Mouse (Mus musculus): ENCODE results near the gene Lrrc20. TPM values are rescaled to one million over a fixed set of nuclear protein-coding genes. Genes with fewer than 3 reads are reported as not detected.
A peak's percentile ranks its signal among the peaks of the same experiment; 100 is the strongest.

Gene Lrrc20
- 13.5 and 19.6 TPM in 2 replicates for total RNA-seq (2014; rRNA removed)
- polyA plus RNA-seq (2015; fragmentation: Nextera tagmentation; extraction: Ambion mirVana) = 9.7 and 10.2 TPM in 2 replicates

DNA sequence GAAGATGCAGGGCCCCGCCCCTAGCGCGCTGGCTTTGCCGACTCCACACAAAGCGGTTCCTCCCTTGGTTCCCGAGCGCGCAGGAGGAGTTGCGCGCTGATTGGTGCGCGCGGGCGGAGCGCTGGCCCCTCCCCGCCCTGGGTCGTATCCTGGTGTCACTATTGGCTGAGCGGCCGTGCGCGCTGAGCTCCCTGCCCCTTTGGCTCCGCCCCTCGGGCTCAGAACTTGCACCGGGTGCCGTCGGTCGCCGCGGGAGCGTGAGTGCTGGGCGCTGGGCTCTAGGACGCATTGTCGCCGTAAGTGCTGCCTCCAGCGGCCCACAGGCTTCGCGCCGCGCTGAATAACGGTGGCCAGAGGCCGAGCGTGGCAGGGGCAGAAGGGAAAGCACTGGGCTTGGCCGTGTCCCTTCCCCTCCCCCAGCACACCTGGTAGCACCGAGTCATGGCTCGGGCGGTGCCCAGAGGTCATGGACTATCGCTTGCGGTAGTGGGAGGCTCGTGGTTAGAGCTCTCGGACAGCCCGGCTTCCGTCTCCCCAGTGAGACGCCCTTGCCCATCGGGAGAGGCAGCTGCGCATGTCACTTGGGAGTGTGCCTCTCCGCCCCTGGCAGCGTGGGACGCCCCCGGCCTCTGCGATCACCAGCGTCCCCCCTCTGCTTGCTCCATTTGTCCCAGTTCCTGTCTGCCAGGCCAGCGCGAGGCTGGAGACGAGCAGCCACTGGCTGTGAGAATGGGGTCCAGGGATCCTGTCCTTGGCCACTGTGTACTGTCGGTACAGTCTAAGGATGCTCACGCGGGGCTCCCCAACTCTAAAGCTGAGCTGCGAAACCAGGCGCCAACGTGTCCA, at the start of gene Lrrc20:
Lrrc20 (plus strand) TSS at position 208 of the 846 bp plus-strand sequence.
- DNase-seq (ENCODE audit: low spot score) (peak; percentile 95), ATAC-seq (peak; percentile 98)
- H3K36me3 ChIP-seq (ENCODE audit: insufficient read depth, low read length) = no peaks in the 10 kb centered on the region
- peak within 1 kb of the TSS; percentile 99 for H3K4me2 ChIP-seq (ENCODE audit: low read depth, low read length)
- peak; percentile 43 for TF ChIP-seq CTCF (IDR thresholded peaks at IDR 0.05; ENCODE audit: low read depth)
- no peaks in the 10 kb centered on the region for H3K27me3 ChIP-seq (ENCODE audit: insufficient read depth, low read length)
- under 1% methylated on average over 69 of the region's 70 CpGs for WGBS
- no peaks in the 10 kb centered on the region; the same call in 1 of the 2 replicates for H3K4me1 ChIP-seq (ENCODE audit: insufficient read depth, low read length)
- peak within 1 kb of the TSS; percentile 82 for H3K4me3 ChIP-seq (ENCODE audit: low read length)
- H3K9me3 ChIP-seq (ENCODE audit: low read length) = no peaks in the 10 kb centered on the region
- peak within 1 kb of the TSS; percentile 66; the same call in 1 of the 2 replicates for H3K27ac ChIP-seq
- peak within 1 kb of the TSS; percentile 61 for H3K9ac ChIP-seq (replicated peaks; ENCODE audit: low read length)

GRCm38 (mm10) chr10:61426251-61426757, 49.3 kb upstream of the Lrrc20 start:
- Histone ChIP-seq H3K27me3 (ENCODE audit: insufficient read depth, low read length) (no peaks in the 10 kb centered on the region), H3K4me3 (ENCODE audit: low read length) (no peak overlapping the region), H3K27ac (no peak overlapping the region), H3K4me2 (ENCODE audit: low read depth, low read length) (no peak overlapping the region), H3K36me3 (ENCODE audit: insufficient read depth, low read length) (peaks cover 19% of the 10 kb centered on the region; the same call in 1 of the 2 replicates), H3K4me1 (ENCODE audit: insufficient read depth, low read length) (peaks cover 5% of the 10 kb centered on the region; the same call in 1 of the 2 replicates), H3K9me3 (ENCODE audit: low read length) (no peaks in the 10 kb centered on the region), H3K9ac (replicated peaks; ENCODE audit: low read length) (no peak overlapping the region)
- no peak for TF ChIP-seq CTCF (IDR thresholded peaks at IDR 0.05; ENCODE audit: low read depth)
- ATAC-seq (no peak), DNase-seq (ENCODE audit: low spot score) (no peak)
- 61% methylated on average over 2 of the region's 2 CpGs for WGBS

DNA sequence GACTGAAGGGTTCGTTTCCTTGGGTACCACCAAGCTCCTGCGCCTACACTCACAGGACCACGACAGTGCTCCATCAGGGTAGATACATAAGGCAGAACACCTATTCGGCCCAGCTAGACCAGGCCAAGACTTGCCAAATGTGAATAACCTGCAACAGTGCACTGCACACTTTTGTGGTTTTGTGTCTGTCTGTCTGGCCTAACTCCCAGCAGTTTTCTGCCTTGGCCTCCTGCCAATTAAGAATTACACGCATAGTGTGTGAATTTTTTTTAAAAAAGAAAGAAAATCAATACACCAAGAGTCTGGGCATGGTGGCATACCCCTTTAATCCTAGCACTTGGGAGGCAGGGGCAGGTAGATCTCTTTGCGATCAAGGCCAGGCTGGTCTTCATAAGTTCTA, 47.6 kb upstream of the Lrrc20 start:
- no peaks in the 10 kb centered on the region for H3K9me3 ChIP-seq (ENCODE audit: low read length)
- no peak for TF ChIP-seq CTCF (IDR thresholded peaks at IDR 0.05; ENCODE audit: low read depth)
- ATAC-seq (no peak), DNase-seq (ENCODE audit: low spot score) (no peak)
- H3K27me3 ChIP-seq (ENCODE audit: insufficient read depth, low read length) = no peaks in the 10 kb centered on the region
- H3K4me1 ChIP-seq (ENCODE audit: insufficient read depth, low read length) = peaks cover 5% of the 10 kb centered on the region; the same call in 1 of the 2 replicates
- WGBS = 78% methylated on average over 6 of the region's 6 CpGs
- no peak overlapping the region for H3K4me2 ChIP-seq (ENCODE audit: low read depth, low read length)
- peaks cover 26% of the 10 kb centered on the region; the same call in 1 of the 2 replicates for H3K36me3 ChIP-seq (ENCODE audit: insufficient read depth, low read length)
- H3K4me3 ChIP-seq (ENCODE audit: low read length) = no peak overlapping the region
- H3K27ac ChIP-seq = no peak overlapping the region; the same call in 1 of the 2 replicates
- no peak overlapping the region for H3K9ac ChIP-seq (replicated peaks; ENCODE audit: low read length)

GRCm38 (mm10) chr10:61428416-61428815, 47.2 kb upstream of the Lrrc20 start:
- no peak overlapping the region for H3K4me3 ChIP-seq (ENCODE audit: low read length)
- H3K4me1 ChIP-seq (ENCODE audit: insufficient read depth, low read length) = peaks cover 5% of the 10 kb centered on the region; the same call in 1 of the 2 replicates
- no peak overlapping the region; the same call in 1 of the 2 replicates for H3K27ac ChIP-seq
- peaks cover 31% of the 10 kb centered on the region for H3K36me3 ChIP-seq (ENCODE audit: insufficient read depth, low read length)
- WGBS = 37% methylated on average over 4 of the region's 4 CpGs
- no peak for TF ChIP-seq CTCF (IDR thresholded peaks at IDR 0.05; ENCODE audit: low read depth)
- H3K9ac ChIP-seq (replicated peaks; ENCODE audit: low read length) = no peak overlapping the region
- H3K9me3 ChIP-seq (ENCODE audit: low read length) = no peaks in the 10 kb centered on the region
- DNase-seq (ENCODE audit: low spot score) (no peak), ATAC-seq (0 out of 2 replicates have a peak, but pooled peaks have one; percentile 9)
- H3K27me3 ChIP-seq (ENCODE audit: insufficient read depth, low read length) = no peaks in the 10 kb centered on the region
- H3K4me2 ChIP-seq (ENCODE audit: low read depth, low read length) = no peak overlapping the region

GRCm38 (mm10) chr10:61429043-61429442, 46.6 kb upstream of the Lrrc20 start:
- no peak overlapping the region for H3K4me2 ChIP-seq (ENCODE audit: low read depth, low read length)
- DNase-seq (ENCODE audit: low spot score) (no peak), ATAC-seq (no peak)
- 87% methylated on average over 5 of the region's 5 CpGs for WGBS
- no peaks in the 10 kb centered on the region for H3K9me3 ChIP-seq (ENCODE audit: low read length)
- H3K4me3 ChIP-seq (ENCODE audit: low read length) = no peak overlapping the region
- no peak overlapping the region for H3K27ac ChIP-seq
- TF ChIP-seq CTCF (IDR thresholded peaks at IDR 0.05; ENCODE audit: low read depth) = no peak
- peaks cover 5% of the 10 kb centered on the region; the same call in 1 of the 2 replicates for H3K4me1 ChIP-seq (ENCODE audit: insufficient read depth, low read length)
- H3K9ac ChIP-seq (replicated peaks; ENCODE audit: low read length) = no peak overlapping the region
- no peaks in the 10 kb centered on the region for H3K27me3 ChIP-seq (ENCODE audit: insufficient read depth, low read length)
- H3K36me3 ChIP-seq (ENCODE audit: insufficient read depth, low read length) = peaks cover 37% of the 10 kb centered on the region

DNA sequence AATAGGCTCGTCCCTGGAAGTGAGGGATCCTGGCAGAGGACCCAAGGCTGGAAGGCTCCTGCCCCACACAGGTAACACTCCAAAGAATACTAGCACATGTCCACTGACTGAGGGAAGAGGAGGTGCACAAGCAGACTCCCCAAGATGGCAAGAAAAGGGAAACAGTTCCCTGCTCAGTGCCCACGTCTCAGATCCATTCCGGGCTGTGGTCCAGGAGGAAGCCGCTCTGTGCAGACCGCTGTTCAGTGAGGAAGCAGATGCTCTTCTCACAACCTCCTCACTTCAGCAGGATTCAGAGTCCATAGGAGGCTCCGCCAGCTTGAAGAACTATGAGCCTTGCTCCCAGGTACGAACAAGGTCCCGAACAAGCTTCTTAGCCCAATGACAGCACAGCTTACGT, 44.2 kb upstream of the Lrrc20 start:
- ATAC-seq (no peak), DNase-seq (ENCODE audit: low spot score) (no peak)
- 86% methylated on average over 9 of the region's 9 CpGs for WGBS
- TF ChIP-seq CTCF (IDR thresholded peaks at IDR 0.05; ENCODE audit: low read depth) = no peak
- Histone ChIP-seq H3K4me2 (ENCODE audit: low read depth, low read length) (no peak overlapping the region), H3K4me3 (ENCODE audit: low read length) (no peak overlapping the region), H3K36me3 (ENCODE audit: insufficient read depth, low read length) (peaks cover 41% of the 10 kb centered on the region), H3K9me3 (ENCODE audit: low read length) (no peaks in the 10 kb centered on the region), H3K27ac (no peak overlapping the region), H3K4me1 (ENCODE audit: insufficient read depth, low read length) (no peaks in the 10 kb centered on the region; the same call in 1 of the 2 replicates), H3K27me3 (ENCODE audit: insufficient read depth, low read length) (no peaks in the 10 kb centered on the region), H3K9ac (replicated peaks; ENCODE audit: low read length) (no peak overlapping the region)

Data from hindbrain, postnatal 0 days (tissue).